Mouse (Mus musculus) left cerebral cortex, postnatal 25 days (tissue): Measurements from ENCODE around the gene Pdia5. TPM values are rescaled to one million over a fixed set of nuclear protein-coding genes. Genes with fewer than 3 reads are reported as not detected.

ENCODE experiments used
- DNase-seq, 2 experiments: peaks; one replicate each; pipeline ENCODE4 v3.0.0; 2022; ENCODE audit warnings: low spot score in 2 of 2, mixed read lengths in 1 of 2
- intact Hi-C: fragments of 180-260 bp; cut with DNase I; formaldehyde crosslinking; loops from one replicate; pipeline ENCODE4 v1.15.1; 2025
- total RNA-seq, 2 experiments: library from RNA; stranded (reverse); gene quantifications; 2 replicates each; pipeline ENCODE4 v1.2.3; 2021

The Pdia5 gene
- total RNA-seq, 2 experiments from 2014 or later: 3.9 to 5.1 TPM

DNA sequence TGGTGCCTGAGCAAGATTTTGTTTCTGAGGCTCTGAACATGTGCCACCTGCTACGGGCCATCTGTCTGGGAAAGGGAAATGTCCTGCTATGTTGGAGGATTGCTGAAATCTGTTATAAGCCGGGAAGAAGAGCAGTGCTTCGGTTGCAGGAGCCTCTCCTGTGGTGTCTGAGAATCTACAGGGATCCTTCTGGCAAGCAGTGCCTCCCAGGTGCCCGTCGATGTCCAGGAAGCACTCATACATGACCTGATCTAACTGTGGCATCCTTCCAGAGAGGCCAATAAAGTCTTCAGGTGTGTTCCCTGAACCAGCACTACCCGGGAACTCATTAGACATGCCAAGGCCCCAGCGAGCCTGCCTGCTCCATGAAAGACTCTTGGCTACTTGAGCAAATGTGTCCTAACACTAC lies 33.7 kb downstream of the Pdia5 start:
- peak in 1 of 2 experiments; percentile 38 for DNase-seq
- intact Hi-C loops: no loop called here

DNA sequence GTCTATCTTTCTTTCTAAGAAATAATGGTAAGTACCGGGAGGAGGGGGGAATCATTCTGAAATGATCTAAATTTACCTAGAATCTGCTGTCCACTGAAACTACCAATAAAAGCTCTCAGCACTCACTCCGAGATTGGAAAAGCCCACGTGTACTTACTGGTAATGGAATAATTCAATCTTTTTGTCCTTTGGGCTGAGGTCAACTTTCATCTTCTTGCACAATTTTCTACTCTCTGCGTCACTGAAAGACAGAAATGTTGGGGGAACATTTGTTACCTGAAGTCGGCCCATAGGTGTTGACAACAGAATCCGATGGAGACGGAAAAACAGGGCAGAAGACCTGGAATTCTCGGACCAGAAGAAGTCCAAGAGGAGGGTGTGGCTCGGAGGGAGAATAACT lies 34.4 kb downstream of the Pdia5 start:
- no peak for DNase-seq
- intact Hi-C loops: no loop called here

DNA sequence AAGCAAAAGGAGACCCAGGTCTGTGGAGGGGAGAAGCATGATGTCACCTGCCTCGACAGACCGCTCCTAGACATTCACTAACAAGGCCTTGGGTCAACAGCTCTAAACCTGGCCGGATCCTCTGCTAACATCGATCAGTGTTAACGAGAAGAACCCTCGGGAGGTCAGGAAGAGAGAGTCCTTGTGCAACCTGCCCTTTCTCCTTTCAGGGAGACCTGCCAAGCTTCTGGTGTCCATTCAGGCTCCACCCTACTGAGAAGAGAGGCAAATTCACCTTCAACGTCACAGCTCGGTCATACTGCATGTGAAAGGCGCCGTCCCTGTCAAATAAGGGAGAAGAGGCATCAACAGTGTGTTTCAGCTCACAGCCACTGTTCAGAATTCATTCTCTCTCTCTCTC lies 34.9 kb downstream of the Pdia5 start:
- intact Hi-C loops: no loop called here
- no peak for DNase-seq

DNA sequence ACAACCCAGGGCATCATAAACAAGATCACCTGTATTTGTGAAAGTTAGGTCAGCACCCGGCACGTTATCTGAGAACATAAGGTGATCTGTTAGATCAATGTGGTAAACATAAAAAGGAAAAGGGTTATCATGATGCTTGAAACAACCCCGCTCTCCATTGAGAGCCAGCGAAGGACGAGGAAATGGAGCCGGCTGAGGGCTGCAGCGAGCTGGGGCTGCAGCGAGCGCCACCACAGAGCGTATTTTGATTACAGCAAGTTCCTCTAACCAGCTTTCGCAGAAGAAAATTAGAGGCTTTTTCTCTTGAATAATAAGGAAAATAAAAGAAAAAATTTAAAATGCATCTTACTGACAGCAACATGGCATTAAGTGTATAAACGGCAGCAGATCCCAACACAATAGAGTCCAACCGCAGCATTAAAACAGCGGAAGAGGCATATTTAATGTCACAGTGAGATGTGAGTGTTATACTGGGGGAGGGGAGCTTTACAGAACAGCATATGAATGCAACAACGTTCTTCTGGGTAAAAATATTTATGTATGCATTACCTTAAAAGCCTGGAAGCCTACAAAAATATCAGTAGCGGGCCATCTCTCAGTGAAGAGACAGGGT lies 40.5 kb downstream of the Pdia5 start:
- DNase-seq: no peak
- intact Hi-C loops: no loop called here

DNA sequence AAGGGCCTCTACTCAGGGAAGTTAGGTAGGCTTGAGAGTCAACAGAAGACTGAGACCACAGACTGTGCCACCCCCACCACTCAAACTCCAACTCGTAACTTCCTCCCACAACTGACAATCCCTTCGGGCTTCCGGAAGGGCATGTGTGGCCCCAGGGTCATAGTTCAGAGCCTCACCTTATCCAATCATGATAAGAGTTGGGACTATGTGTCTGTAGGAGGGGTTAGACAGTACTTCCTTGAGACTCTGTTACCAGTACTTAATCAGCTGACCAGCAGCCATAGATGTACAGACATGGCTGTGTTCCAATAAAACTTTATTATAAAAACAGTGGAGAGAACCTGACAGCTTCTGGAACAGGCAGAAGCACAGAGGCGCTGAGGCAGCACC lies 48.7 kb downstream of the Pdia5 start:
- DNase-seq: no peak

DNA sequence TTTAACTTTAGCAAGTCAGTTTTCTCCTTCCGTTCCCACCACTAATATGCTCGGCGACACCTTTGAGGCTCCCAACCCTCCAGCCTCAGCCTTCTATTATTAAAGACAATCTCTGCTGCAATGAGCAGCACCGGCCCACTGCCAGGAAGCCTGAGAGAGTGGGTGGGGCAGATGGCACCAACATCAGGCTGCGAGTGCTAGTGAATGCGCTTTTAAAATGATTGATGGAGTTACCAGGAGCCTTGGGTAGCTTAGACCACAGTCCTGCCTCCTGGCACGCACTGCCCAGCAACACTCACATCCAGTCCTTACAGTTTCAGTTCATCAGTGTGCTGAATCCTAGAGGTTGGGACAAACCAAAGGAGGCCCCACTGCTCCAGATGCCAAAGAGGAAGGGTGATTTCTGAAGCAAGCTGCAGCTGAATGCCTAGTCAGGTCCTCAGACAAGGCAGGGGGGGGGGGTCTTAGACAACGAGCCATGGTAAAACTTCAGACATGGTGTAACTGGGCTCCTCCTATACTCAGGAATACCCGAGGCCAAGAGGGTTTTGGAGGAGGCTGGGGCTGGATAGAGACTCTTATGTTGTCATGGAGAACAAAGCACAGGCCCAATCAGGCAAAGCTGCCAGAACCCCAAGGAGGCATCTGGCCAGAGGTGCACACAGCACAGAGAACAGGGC lies 49.2 kb downstream of the Pdia5 start:
- intact Hi-C loops: no loop called here
- DNase-seq: peak; percentile 76 to 89

More for the DNA sequence above, 48.7 kb downstream of the Pdia5 start:
- intact Hi-C loops: no loop called here

DNA sequence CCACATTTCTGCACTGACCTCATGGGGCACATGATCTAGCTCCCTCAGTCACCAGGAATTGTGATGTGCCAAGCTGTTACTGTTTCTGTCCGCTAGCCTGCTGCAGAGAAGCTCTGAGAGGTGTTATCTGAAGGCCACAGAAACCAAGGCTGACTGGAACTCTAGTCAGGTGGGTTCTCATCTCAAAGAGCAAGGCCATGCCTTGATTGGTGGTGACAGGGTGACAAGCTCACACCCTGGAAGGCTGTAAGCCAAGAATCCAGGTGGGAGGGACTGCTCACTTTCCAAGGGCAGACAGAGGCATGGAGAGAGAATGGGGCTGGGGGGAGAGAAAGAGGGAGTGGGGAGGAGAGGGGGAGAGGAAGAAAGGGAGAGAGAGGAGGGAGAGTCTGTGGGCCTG lies 51.6 kb downstream of the Pdia5 start:
- no peak for DNase-seq
- intact Hi-C loops: no loop called here

DNA sequence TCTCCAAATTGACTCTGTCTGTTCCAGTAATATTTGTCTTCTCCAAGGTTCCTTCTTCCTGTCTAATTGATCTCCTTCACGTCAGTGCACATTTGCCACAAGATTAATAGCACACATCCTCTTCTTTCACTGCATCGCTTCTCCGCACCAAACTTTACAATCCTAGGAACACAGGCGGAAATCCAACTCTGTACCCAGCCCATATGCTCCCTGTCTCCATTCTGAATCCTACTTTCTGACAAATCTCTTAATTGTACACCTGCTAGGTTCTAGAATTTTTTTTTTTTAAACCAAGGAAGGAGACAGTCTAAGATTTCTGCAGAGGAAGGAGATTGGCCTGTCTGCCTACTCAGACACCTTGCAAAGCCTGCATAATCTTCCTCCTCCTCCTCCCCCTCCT lies 59.1 kb downstream of the Pdia5 start:
- intact Hi-C loops: no loop called here
- DNase-seq: peak; percentile 10 to 46

DNA sequence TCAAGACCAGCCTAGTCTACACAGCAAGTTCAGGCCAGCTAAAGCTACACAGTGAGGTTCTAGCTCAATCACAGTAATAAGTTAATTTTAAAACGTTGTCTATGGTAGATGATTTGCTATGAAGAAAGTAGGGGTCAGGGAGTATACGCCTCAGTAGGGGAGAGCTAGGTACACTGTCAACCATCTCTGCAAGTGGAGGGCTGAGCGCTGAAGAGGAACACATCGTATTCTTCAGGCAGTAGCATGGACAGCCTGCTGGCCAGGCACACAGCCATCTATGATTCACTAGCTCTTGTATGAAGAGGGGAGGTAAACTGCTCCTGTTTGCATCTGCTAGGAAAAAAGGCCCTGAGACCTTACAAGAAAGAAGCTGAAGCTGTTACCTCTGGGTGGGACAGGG lies 65.7 kb downstream of the Pdia5 start:
- intact Hi-C loops: loop anchor here (5.0 kb wide), 1 partner anchor 202 kb away; no protein-coding TSS in a partner anchor
- DNase-seq: no peak

DNA sequence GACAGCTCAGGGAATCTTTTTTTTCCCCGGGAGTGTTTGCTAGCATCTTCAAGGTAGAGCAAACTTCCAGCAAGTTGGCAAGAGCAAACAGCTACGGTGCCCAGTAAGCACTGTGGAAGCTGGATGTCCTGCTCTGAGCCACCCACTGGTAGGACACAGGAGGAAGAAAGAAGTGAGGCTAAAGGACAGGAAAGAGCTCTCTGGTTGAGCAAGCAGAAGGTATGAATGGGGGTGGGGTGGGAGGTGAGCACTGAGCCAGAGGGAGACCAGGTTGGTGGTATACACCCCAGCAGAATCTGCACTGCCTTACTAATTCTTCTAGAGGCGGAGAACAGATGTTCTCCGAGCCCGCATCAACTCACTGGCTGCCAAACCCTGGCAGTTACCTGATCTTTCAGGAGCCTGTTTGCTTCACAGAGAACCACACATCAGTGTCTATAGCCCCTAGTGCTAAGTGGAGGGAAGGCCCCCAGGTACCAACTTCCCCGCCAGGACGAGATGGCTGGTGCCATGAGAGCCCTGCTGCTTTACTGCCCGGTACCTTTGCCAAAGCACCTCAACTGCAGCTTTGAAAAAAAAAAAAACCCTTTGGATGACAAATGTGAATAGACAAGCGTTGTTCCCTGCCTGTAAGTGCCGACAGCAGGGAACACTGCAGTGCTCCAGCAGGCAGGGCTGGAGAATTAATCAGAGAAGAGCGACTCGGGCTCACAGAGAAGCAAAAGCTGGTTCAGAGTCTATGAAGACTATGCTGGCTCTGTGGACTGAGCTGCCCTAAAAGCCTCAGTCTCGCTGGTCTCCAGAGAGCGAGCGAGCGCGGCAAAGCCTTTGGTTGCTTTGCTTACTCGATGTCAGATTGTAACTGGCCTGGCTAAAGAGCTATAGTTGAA lies 67.2 kb downstream of the Pdia5 start:
- intact Hi-C loops: loop anchor here (5.0 kb wide), 1 partner anchor 204 kb away; no protein-coding TSS in a partner anchor
- DNase-seq: no peak

DNA sequence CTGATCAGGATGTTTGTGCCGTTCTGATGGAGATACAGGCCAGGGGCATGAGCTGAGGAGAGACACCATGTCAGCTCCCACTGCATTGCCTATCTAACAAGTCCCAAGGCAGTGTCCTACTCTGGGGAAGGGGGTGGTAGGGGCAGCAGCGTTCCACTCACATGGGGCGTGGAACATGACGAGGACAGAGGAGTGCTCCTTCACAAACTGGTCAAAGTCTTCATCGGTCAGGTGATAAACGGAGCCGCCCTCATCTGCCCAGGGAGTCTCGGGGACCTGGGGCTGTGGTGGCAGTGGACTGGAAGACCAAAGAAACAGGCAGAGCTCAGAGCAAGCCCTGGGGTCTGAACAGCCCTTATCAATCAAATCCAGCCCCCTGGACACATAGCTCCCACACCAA lies 68.0 kb downstream of the Pdia5 start:
- intact Hi-C loops: loop anchor here (5.0 kb wide), 1 partner anchor 205 kb away; no protein-coding TSS in a partner anchor
- no peak for DNase-seq

DNA sequence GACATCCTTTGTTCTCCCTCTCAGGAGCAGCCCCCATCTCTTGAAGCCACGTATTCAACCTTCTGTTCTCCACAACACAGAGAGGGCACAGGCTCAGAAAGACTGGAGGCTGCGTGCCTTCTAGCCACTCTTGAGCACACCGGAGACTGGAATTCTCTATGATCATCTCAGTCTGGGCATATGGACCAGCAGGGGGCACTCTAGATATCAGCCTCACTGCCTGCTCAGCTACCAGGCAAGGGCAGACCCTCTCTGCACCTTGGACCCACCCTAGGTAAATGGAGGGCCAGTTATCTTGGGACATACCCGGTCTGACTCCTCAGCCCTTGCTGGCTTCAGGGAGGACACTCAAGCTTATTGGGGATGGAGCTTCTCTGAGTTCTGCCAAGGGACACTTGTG lies 68.5 kb downstream of the Pdia5 start:
- DNase-seq: no peak
- intact Hi-C loops: loop anchor here (5.0 kb wide), 1 partner anchor 205 kb away; no protein-coding TSS in a partner anchor

DNA sequence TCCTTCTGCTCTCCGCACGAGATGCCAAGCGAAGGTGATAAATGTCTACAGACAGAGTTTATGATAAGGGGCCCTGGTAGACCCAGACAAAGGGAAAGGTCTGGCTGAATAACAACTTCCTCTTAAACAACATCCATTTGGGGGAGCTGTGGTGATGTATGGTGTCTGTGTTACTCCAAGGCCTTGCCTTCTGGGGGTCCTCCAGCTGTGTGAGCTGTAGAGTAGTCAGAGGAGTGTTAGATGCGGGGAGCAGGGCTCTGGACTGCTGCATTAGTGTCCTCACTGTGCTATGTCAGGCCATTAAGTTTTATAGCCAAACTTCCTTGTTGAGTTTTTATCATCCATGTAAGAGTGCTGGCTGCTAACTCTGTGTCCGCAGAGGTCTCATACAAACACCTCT lies 76.1 kb downstream of the Pdia5 start:
- intact Hi-C loops: no loop called here
- DNase-seq: no peak

DNA sequence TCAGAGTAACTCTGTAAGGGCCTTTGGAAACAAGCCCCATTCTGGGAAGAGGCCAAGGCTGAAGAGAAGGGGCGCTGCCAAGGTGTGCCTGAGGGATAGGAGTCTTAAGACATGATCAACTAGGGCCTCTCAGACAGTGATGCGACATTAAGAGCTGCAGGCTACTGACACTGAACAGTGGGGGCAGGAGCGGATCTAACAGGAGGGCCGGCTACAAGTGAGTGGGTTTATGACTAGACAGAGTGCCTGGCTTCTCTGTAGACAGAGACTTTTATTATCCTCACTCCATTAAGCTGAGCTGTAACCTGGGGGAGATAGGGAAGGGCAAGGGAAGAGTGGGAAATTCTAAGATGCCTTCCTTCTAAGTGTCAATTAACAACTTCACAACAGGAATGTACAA lies 84.0 kb downstream of the Pdia5 start:
- intact Hi-C loops: no loop called here

DNA sequence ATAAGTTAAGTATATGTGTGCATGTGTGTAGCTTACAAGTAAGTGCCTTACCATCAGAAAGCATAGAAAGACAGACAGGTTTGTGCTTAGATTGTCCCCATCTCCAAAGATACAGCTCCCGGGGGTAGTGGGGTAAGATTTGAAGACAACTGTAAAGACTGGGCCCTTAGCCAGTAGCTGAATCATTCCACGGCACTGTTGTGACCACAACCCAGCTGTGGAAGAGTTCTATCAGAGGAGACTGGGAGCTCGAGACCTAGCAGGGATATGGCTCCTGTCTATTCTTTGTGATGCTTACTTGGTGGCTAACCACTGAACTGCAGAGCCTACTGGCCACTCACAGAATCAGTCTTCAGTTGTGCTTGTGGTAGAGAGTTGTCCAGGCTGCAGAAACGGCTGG lies 84.5 kb downstream of the Pdia5 start:
- no peak for DNase-seq
- intact Hi-C loops: no loop called here

More for the DNA sequence above, 84.0 kb downstream of the Pdia5 start:
- no peak for DNase-seq

DNA sequence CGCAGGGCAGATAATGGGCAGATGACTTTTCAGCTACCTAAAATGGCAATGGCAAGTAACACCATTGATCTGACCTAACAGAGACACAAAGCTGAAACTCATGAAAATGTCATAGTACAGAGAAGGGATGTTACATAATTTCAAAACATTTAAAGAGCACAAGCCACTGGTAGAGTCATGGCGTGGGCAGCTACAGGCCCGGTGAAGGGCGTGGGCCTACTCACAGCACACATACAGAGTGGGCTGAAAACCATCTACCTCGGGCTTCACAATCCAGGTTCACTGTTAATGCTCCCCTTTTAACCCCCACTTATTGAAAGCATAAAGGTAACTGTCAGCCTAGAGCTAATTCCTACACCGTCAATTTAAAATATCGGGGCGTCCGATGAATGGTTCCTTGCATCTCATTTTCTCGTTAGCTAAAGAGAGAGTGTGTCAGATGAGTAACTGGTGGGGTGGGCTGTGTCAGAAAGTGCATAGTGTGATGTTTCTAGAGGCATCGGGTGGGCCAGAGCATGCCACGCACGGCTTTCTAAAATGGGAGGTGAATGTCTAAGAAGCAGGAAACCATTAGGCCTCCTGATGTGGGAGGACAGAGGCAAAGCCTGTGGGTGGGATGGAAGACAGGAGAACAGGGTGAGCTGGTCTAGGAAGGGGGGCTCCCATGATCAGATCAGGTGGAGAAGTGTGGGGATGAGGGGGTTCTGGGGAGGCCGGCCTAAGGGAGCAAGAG lies 85.2 kb downstream of the Pdia5 start:
- intact Hi-C loops: no loop called here
- DNase-seq: peak in 1 of 2 experiments; percentile 35

DNA sequence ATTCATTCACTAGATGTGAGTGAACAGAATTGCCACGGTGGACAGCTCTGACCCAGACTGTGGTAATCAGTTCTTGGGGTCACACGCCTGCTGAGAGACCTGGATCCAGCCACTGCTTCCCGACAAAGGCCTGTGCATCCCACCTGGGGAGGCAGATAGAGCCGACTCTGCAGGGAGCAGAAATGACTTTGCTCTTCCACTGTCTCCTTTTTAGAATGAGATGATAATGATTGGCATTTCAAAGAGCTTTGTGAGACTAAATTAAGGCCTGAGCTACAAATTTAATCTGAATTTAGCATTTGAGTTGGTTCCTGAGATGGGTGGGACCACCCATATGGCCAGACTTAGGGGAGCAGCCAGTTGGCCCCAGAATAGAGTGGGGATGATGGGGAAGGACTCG lies 85.8 kb downstream of the Pdia5 start:
- DNase-seq: no peak
- intact Hi-C loops: no loop called here

DNA sequence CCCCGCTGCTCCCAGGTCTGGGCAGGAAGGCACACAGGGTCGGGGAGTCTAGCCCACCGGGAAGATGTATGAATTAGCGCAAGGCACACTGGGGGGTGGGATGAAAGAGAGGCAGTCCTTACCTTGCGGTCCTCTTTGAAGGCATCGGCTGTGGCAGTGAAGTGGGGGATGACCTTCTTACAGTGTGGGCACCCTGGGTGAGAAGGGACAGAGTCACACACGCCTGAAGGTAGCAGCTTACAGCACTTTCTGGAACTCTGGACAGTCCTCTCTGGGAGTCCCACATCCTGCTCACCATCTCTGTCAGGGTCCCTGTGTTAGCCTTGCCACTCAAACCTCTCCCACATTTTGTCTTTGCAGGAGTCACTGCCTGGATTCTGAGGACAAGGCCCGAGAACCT lies 86.8 kb downstream of the Pdia5 start:
- no peak for DNase-seq
- intact Hi-C loops: no loop called here

DNA sequence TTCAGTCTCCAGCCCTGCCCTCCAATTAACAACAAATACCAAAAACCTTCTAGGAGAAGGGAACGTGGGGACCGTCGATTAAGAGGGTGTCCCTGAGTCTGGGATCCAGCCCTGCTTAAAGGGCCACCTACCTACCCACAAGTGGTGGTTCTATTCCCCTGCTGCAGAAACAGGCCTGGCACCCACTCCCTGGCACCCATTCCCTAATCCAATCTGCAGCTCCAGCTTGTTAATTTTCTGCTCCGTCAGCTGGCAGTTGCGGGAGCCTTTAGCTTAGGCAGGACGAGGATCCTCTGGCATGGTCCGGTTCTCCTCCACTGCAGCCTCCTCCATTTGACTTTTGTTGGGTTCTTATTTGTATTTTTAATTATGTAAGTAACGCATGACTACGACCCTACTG lies 87.3 kb downstream of the Pdia5 start:
- DNase-seq: no peak
- intact Hi-C loops: no loop called here

DNA sequence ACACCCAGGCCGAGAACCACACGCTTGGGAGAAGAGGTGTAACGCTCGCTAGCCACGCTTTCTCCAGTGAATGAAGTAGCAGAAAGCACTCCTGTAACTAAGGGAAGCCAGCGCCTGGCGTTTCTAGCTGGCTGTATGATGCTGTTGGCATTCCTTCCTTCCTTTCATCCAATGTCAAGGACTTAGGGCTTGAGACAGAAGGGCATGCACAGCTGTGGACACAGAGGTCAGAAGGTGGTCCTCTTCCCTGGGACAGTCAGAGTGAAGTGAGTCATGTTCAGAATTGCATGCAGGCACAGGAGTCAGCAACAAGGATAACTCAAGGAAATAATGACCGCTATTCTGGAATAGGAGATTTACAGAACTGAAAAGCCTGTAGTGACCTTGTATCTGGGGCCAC lies 97.9 kb downstream of the Pdia5 start:
- intact Hi-C loops: no loop called here
- DNase-seq: no peak
